Mouse (Mus musculus): Measurements from ENCODE around the gene Ccr1l1. TPM values are rescaled to one million over a fixed set of nuclear protein-coding genes. Genes with fewer than 3 reads are reported as not detected.
"Not testable (repeated sequence)": the region's sequence is repeated elsewhere in the genome, so short reads cannot be mapped to it uniquely, and the experiment has no call there.

Gene Ccr1l1
- polyA plus RNA-seq, 1 experiment from 2014 or later, result not detected

- Histone ChIP-seq H3K9ac (ENCODE audit: low read depth, low read length) (no peak overlapping the region), H3K27ac (ENCODE audit: low read depth, low read length) (no peak overlapping the region), H3K27me3 (ENCODE audit: control insufficient read depth, insufficient read depth, low read length) (no peaks in the 10 kb centered on the region), H3K4me3 (ENCODE audit: low read length) (no peak overlapping the region), H3K36me3 (ENCODE audit: control insufficient read depth, insufficient read depth, low read length) (no peaks in the 10 kb centered on the region), H3K4me2 (replicated peaks; ENCODE audit: low read depth, low read length) (no peak overlapping the region), H3K4me1 (ENCODE audit: control insufficient read depth, insufficient read depth, low read length) (no peaks in the 10 kb centered on the region), H3K9me3 (ENCODE audit: control insufficient read depth, low read length) (no peaks in the 10 kb centered on the region)
- 59% methylated on average over 1 of the region's 1 CpGs for WGBS
- no peak for ATAC-seq (ENCODE audit: low FRiP score, low TSS enrichment)
Measured at GRCm38 (mm10) chr9:123991312-123991906, 13.2 kb upstream of the Ccr1l1 start.

- WGBS, result 65% methylated on average over 3 of the region's 3 CpGs
- no peak overlapping the region for H3K9ac ChIP-seq (ENCODE audit: low read depth, low read length)
- no peaks in the 10 kb centered on the region for H3K27me3 ChIP-seq (ENCODE audit: control insufficient read depth, insufficient read depth, low read length)
- no peak overlapping the region for H3K4me3 ChIP-seq (ENCODE audit: low read length)
- H3K36me3 ChIP-seq (ENCODE audit: control insufficient read depth, insufficient read depth, low read length), result no peaks in the 10 kb centered on the region
- ATAC-seq (ENCODE audit: low FRiP score, low TSS enrichment), result no peak
- no peak overlapping the region for H3K4me2 ChIP-seq (replicated peaks; ENCODE audit: low read depth, low read length)
- no peak overlapping the region for H3K27ac ChIP-seq (ENCODE audit: low read depth, low read length)
- H3K4me1 ChIP-seq (ENCODE audit: control insufficient read depth, insufficient read depth, low read length), result no peaks in the 10 kb centered on the region
- no peaks in the 10 kb centered on the region for H3K9me3 ChIP-seq (ENCODE audit: control insufficient read depth, low read length)
Measured at GRCm38 (mm10) chr9:123989671-123990070, 11.5 kb upstream of the Ccr1l1 start.

- Histone ChIP-seq H3K36me3 (ENCODE audit: control insufficient read depth, insufficient read depth, low read length) (no peaks in the 10 kb centered on the region), H3K27me3 (ENCODE audit: control insufficient read depth, insufficient read depth, low read length) (no peaks in the 10 kb centered on the region), H3K4me2 (replicated peaks; ENCODE audit: low read depth, low read length) (no peak overlapping the region), H3K4me1 (ENCODE audit: control insufficient read depth, insufficient read depth, low read length) (no peaks in the 10 kb centered on the region), H3K4me3 (ENCODE audit: low read length) (no peak overlapping the region), H3K9ac (ENCODE audit: low read depth, low read length) (no peak overlapping the region), H3K9me3 (ENCODE audit: control insufficient read depth, low read length) (no peaks in the 10 kb centered on the region), H3K27ac (ENCODE audit: low read depth, low read length) (no peak overlapping the region)
- 90% methylated on average over 2 of the region's 2 CpGs for WGBS
- ATAC-seq (ENCODE audit: low FRiP score, low TSS enrichment), result no peak
Measured at GRCm38 (mm10) chr9:123986217-123986616, 8.0 kb upstream of the Ccr1l1 start.

- H3K27ac ChIP-seq (ENCODE audit: low read depth, low read length), result no peak overlapping the region
- no peaks in the 10 kb centered on the region for H3K4me1 ChIP-seq (ENCODE audit: control insufficient read depth, insufficient read depth, low read length)
- no peak for ATAC-seq (ENCODE audit: low FRiP score, low TSS enrichment)
- H3K4me2 ChIP-seq (replicated peaks; ENCODE audit: low read depth, low read length), result no peak overlapping the region
- H3K9me3 ChIP-seq (ENCODE audit: control insufficient read depth, low read length), result no peaks in the 10 kb centered on the region
- H3K9ac ChIP-seq (ENCODE audit: low read depth, low read length), result no peak overlapping the region
- no peaks in the 10 kb centered on the region for H3K36me3 ChIP-seq (ENCODE audit: control insufficient read depth, insufficient read depth, low read length)
- H3K27me3 ChIP-seq (ENCODE audit: control insufficient read depth, insufficient read depth, low read length), result no peaks in the 10 kb centered on the region
- no peak overlapping the region for H3K4me3 ChIP-seq (ENCODE audit: low read length)
Measured at GRCm38 (mm10) chr9:123984943-123985342, 6.7 kb upstream of the Ccr1l1 start.

- Histone ChIP-seq H3K9ac (ENCODE audit: low read depth, low read length) (no peak overlapping the region), H3K4me1 (ENCODE audit: control insufficient read depth, insufficient read depth, low read length) (no peaks in the 10 kb centered on the region), H3K27ac (ENCODE audit: low read depth, low read length) (no peak overlapping the region), H3K27me3 (ENCODE audit: control insufficient read depth, insufficient read depth, low read length) (no peaks in the 10 kb centered on the region), H3K4me2 (replicated peaks; ENCODE audit: low read depth, low read length) (no peak overlapping the region), H3K36me3 (ENCODE audit: control insufficient read depth, insufficient read depth, low read length) (no peaks in the 10 kb centered on the region), H3K9me3 (ENCODE audit: control insufficient read depth, low read length) (no peaks in the 10 kb centered on the region), H3K4me3 (ENCODE audit: low read length) (no peak overlapping the region)
- 86% methylated on average over 1 of the region's 1 CpGs for WGBS
- ATAC-seq (ENCODE audit: low FRiP score, low TSS enrichment), result no peak
Measured at GRCm38 (mm10) chr9:123982720-123983119, 4.5 kb upstream of the Ccr1l1 start.

GRCm38 (mm10) chr9:123981909-123982308 is 3.7 kb upstream of the Ccr1l1 start:
- H3K9ac ChIP-seq (ENCODE audit: low read depth, low read length), result no peak overlapping the region
- no peaks in the 10 kb centered on the region for H3K27me3 ChIP-seq (ENCODE audit: control insufficient read depth, insufficient read depth, low read length)
- ATAC-seq (ENCODE audit: low FRiP score, low TSS enrichment), result no peak
- H3K4me1 ChIP-seq (ENCODE audit: control insufficient read depth, insufficient read depth, low read length), result no peaks in the 10 kb centered on the region
- no peak overlapping the region for H3K27ac ChIP-seq (ENCODE audit: low read depth, low read length)
- no peak overlapping the region for H3K4me2 ChIP-seq (replicated peaks; ENCODE audit: low read depth, low read length)
- H3K4me3 ChIP-seq (ENCODE audit: low read length), result no peak overlapping the region
- no peaks in the 10 kb centered on the region for H3K9me3 ChIP-seq (ENCODE audit: control insufficient read depth, low read length)
- WGBS, result 71% methylated on average over 4 of the region's 4 CpGs
- H3K36me3 ChIP-seq (ENCODE audit: control insufficient read depth, insufficient read depth, low read length), result no peaks in the 10 kb centered on the region

- H3K9me3 ChIP-seq (ENCODE audit: control insufficient read depth, low read length); H3K4me2 ChIP-seq (replicated peaks; ENCODE audit: low read depth, low read length); H3K27ac ChIP-seq (ENCODE audit: low read depth, low read length); H3K27me3 ChIP-seq (ENCODE audit: control insufficient read depth, insufficient read depth, low read length); ATAC-seq (ENCODE audit: low FRiP score, low TSS enrichment); H3K9ac ChIP-seq (ENCODE audit: low read depth, low read length); H3K36me3 ChIP-seq (ENCODE audit: control insufficient read depth, insufficient read depth, low read length); H3K4me1 ChIP-seq (ENCODE audit: control insufficient read depth, insufficient read depth, low read length); H3K4me3 ChIP-seq (ENCODE audit: low read length): not testable (repeated sequence)
- WGBS, result no CpG with 5 or more reads among the region's 3 CpGs
Measured at GRCm38 (mm10) chr9:123980858-123981475, 2.8 kb upstream of the Ccr1l1 start.

- WGBS, result 82% methylated on average over 9 of the region's 9 CpGs
- no peaks in the 10 kb centered on the region for H3K9me3 ChIP-seq (ENCODE audit: control insufficient read depth, low read length)
Measured at GRCm38 (mm10) chr9:123976876-123977663, 1.1 kb downstream of the Ccr1l1 start.

GRCm38 (mm10) chr9:123975630-123976029 is 2.6 kb downstream of the Ccr1l1 start:
- no peak overlapping the region for H3K27ac ChIP-seq (ENCODE audit: low read depth, low read length)
- no peaks in the 10 kb centered on the region for H3K36me3 ChIP-seq (ENCODE audit: control insufficient read depth, insufficient read depth, low read length)
- no peak overlapping the region for H3K4me2 ChIP-seq (replicated peaks; ENCODE audit: low read depth, low read length)
- ATAC-seq (ENCODE audit: low FRiP score, low TSS enrichment), result no peak
- no peaks in the 10 kb centered on the region for H3K27me3 ChIP-seq (ENCODE audit: control insufficient read depth, insufficient read depth, low read length)
- H3K4me1 ChIP-seq (ENCODE audit: control insufficient read depth, insufficient read depth, low read length), result no peaks in the 10 kb centered on the region
- H3K9ac ChIP-seq (ENCODE audit: low read depth, low read length), result no peak overlapping the region
- H3K4me3 ChIP-seq (ENCODE audit: low read length), result no peak overlapping the region
- WGBS, result 83% methylated on average over 2 of the region's 2 CpGs
- H3K9me3 ChIP-seq (ENCODE audit: control insufficient read depth, low read length), result no peaks in the 10 kb centered on the region

More at GRCm38 (mm10) chr9:123976876-123977663, 1.1 kb downstream of the Ccr1l1 start:
- H3K4me2 ChIP-seq (replicated peaks; ENCODE audit: low read depth, low read length), result no peak overlapping the region
- H3K36me3 ChIP-seq (ENCODE audit: control insufficient read depth, insufficient read depth, low read length), result no peaks in the 10 kb centered on the region
- no peak overlapping the region for H3K27ac ChIP-seq (ENCODE audit: low read depth, low read length)
- no peaks in the 10 kb centered on the region for H3K4me1 ChIP-seq (ENCODE audit: control insufficient read depth, insufficient read depth, low read length)
- ATAC-seq (ENCODE audit: low FRiP score, low TSS enrichment), result no peak
- no peak overlapping the region for H3K4me3 ChIP-seq (ENCODE audit: low read length)
- H3K9ac ChIP-seq (ENCODE audit: low read depth, low read length), result no peak overlapping the region
- no peaks in the 10 kb centered on the region for H3K27me3 ChIP-seq (ENCODE audit: control insufficient read depth, insufficient read depth, low read length)
